Mouse (Mus musculus) midbrain, embryonic 16.5 days (tissue): ENCODE data around the gene Ostm1. TPM values are rescaled to one million over a fixed set of nuclear protein-coding genes. Genes with fewer than 3 reads are reported as not detected.

Source experiments
- ATAC-seq: fragments of 200-750 bp; cut with Nextera tagmentation; 2 replicates; pipeline ENCODE4 v1.8.0; 2017; ENCODE audit warnings: moderate TSS enrichment
- H3K27ac ChIP-seq: fragments of 300-500 bp; sonication (generic); 2 replicates; pipeline ENCODE4 v1.5.1; 2014; ENCODE audit warnings: mild to moderate bottlenecking, low read length, mixed read lengths
- H3K27me3 ChIP-seq: fragments of 300-500 bp; sonication (generic); 2 replicates; pipeline ENCODE4 v1.6.1; 2014; ENCODE audit warnings: low read depth, low read length, mixed read lengths; ENCODE audit not compliant: control insufficient read depth, insufficient read depth
- H3K36me3 ChIP-seq: fragments of 300-500 bp; sonication (generic); 2 replicates; pipeline ENCODE4 v1.6.1; 2014; ENCODE audit warnings: mild to moderate bottlenecking, low read length, moderate library complexity, mixed read lengths; ENCODE audit not compliant: control insufficient read depth, insufficient read depth
- H3K4me1 ChIP-seq: fragments of 300-500 bp; sonication (generic); 2 replicates; pipeline ENCODE4 v1.6.1; 2014; ENCODE audit warnings: mild to moderate bottlenecking, low read length, mixed read lengths; ENCODE audit not compliant: control insufficient read depth, insufficient read depth
- H3K4me2 ChIP-seq: fragments of 300-500 bp; sonication (generic); 2 replicates; pipeline ENCODE4 v1.6.1; 2014; ENCODE audit warnings: mild to moderate bottlenecking, low read length, mixed read lengths
- H3K4me3 ChIP-seq: fragments of 300-500 bp; sonication (generic); 2 replicates; pipeline ENCODE4 v1.5.1; 2014; ENCODE audit warnings: low read depth, mild to moderate bottlenecking, low read length, moderate library complexity, mixed read lengths
- H3K9ac ChIP-seq: fragments of 300-500 bp; sonication (generic); 2 replicates; pipeline ENCODE4 v1.6.1; 2014; ENCODE audit warnings: low read depth, low read length, mixed read lengths
- H3K9me3 ChIP-seq: fragments of 300-500 bp; sonication (generic); replicated peaks from 2 replicates; pipeline ENCODE4 v1.6.1; 2014; ENCODE audit warnings: mild to moderate bottlenecking, low read length, mixed read lengths; ENCODE audit not compliant: control insufficient read depth, poor library complexity, severe bottlenecking
- WGBS: fragments of 180-500 bp; shearing (Covaris S2); extraction: QIAGEN DNeasy Blood & Tissue Kit; methylation state at CpG from one replicate; pipeline ENCODE4 v1.1.7; 2014; 5-methylcytosine and 5-hydroxymethylcytosine counted together
- polyA plus RNA-seq: library from polyadenylated mRNA; unstranded; fragments of >200 nt; fragmentation: Nextera tagmentation; extraction: Ambion mirVana; gene quantifications from 2 replicates; pipeline ENCODE4 v1.2.1, GENCODE M21; 2015

The Ostm1 gene
- polyA plus RNA-seq, 1 experiment from 2014 or later, result 39.9 TPM

DNA sequence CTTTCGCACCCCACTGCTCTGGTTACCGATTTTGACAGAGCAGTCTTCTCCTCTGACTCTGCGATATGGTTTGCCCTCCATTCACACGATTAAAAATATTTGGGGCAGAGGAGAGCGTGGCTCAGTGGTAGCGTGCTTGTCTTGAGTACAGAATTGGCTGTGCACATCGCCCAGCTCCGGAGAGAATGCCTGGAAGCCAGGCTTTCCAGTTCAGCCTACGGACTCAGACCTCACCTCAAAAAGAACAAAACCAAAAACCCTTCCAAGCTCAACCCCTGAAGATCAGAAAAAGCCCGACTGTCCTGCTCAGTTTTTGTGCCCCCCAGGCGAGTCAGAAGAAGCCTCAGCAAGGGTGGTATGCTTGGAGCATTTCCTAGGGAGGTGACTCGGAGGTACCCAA is 29.5 kb downstream of the Ostm1 start:
- H3K4me1 ChIP-seq, result peaks cover 9% of the 10 kb centered on the region
- H3K9ac ChIP-seq, result no peak overlapping the region
- no peak overlapping the region for H3K27ac ChIP-seq
- WGBS, result 12% methylated on average over 12 of the region's 12 CpGs
- no peak for ATAC-seq
- no peak overlapping the region for H3K4me3 ChIP-seq
- H3K9me3 ChIP-seq, result no peaks in the 10 kb centered on the region
- H3K27me3 ChIP-seq, result peaks cover 24% of the 10 kb centered on the region
- no peaks in the 10 kb centered on the region for H3K36me3 ChIP-seq
- no peak overlapping the region for H3K4me2 ChIP-seq

- under 1% methylated on average over 32 of the region's 40 CpGs for WGBS
- peak; percentile 59; the same call in 1 of the 2 replicates for ATAC-seq
- H3K27me3 ChIP-seq, result peaks cover 25% of the 10 kb centered on the region
Measured at GRCm38 (mm10) chr10:42613639-42614381, 30.2 kb downstream of the Ostm1 start.

DNA sequence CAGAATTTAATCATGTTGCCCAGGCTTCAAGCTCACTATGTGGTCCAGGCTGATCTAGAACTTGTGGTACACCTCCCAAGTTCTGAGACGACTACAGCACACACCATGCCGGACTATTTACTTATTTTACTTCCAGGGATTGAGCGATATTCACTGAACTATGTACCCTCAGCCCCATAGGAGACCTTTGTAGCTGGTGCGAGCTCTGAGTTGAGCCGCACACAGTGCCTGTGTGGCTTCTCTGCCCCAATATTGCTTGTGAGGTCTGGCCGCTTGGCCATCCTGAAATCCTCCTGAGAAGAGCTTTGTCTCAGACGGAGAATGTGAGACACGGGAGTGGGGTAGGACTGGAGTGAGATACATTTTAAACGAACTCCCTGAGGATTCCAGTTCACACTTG is 31.1 kb downstream of the Ostm1 start:
- H3K9me3 ChIP-seq, result no peaks in the 10 kb centered on the region
- H3K4me2 ChIP-seq, result no peak overlapping the region
- no peak overlapping the region for H3K4me3 ChIP-seq
- no peaks in the 10 kb centered on the region for H3K36me3 ChIP-seq
- ATAC-seq, result no peak
- H3K9ac ChIP-seq, result no peak overlapping the region
- H3K4me1 ChIP-seq, result peaks cover 9% of the 10 kb centered on the region
- WGBS, result 26% methylated on average over 9 of the region's 9 CpGs
- no peak overlapping the region for H3K27ac ChIP-seq
- H3K27me3 ChIP-seq, result peaks cover 31% of the 10 kb centered on the region

More at GRCm38 (mm10) chr10:42613639-42614381, 30.2 kb downstream of the Ostm1 start:
- H3K36me3 ChIP-seq, result no peaks in the 10 kb centered on the region
- no peaks in the 10 kb centered on the region for H3K9me3 ChIP-seq
- no peak overlapping the region for H3K27ac ChIP-seq
- peak overlapping the region; percentile 44 for H3K4me3 ChIP-seq
- H3K9ac ChIP-seq, result peak overlapping the region; percentile 40; the same call in 1 of the 2 replicates
- peak overlapping the region; percentile 81 for H3K4me2 ChIP-seq
- H3K4me1 ChIP-seq, result peaks cover 9% of the 10 kb centered on the region

GRCm38 (mm10) chr10:42618291-42618690 is 34.7 kb downstream of the Ostm1 start:
- H3K4me2 ChIP-seq, result no peak overlapping the region
- H3K36me3 ChIP-seq, result no peaks in the 10 kb centered on the region
- peaks cover 29% of the 10 kb centered on the region for H3K27me3 ChIP-seq
- H3K4me1 ChIP-seq, result peaks cover 7% of the 10 kb centered on the region
- WGBS, result 29% methylated on average over 2 of the region's 2 CpGs
- no peak overlapping the region for H3K9ac ChIP-seq
- no peak overlapping the region for H3K4me3 ChIP-seq
- no peak for ATAC-seq
- no peaks in the 10 kb centered on the region for H3K9me3 ChIP-seq
- H3K27ac ChIP-seq, result no peak overlapping the region

DNA sequence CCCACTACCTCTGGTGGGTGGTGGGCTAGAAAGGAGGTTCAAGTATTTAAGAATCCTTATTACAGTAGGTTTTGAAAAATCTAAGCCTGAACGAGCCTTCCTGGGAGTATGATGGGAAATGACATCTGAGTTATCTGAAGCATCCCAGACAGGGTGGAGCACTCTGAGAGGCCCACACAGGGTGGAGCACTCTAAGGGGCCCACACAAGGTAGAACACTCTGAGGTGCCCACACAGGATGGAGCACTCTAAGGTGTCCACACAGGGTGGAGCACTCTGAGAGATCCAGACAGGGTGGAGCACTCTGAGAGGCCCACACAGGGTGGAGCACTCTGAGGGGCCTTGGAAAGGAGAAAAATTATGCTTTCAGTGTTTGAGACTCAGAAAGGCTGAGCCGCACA is 42.3 kb downstream of the Ostm1 start:
- peaks cover 26% of the 10 kb centered on the region for H3K27me3 ChIP-seq
- ATAC-seq, result no peak
- WGBS, result 92% methylated on average over 2 of the region's 2 CpGs

GRCm38 (mm10) chr10:42630596-42631355 is 47.2 kb downstream of the Ostm1 start:
- Histone ChIP-seq H3K9ac (no peak overlapping the region), H3K36me3 (no peaks in the 10 kb centered on the region), H3K4me1 (peaks cover 31% of the 10 kb centered on the region), H3K4me2 (no peak overlapping the region), H3K9me3 (no peaks in the 10 kb centered on the region), H3K4me3 (no peak overlapping the region), H3K27me3 (peaks cover 36% of the 10 kb centered on the region), H3K27ac (no peak overlapping the region)
- 3% methylated on average over 19 of the region's 19 CpGs for WGBS
- no peak for ATAC-seq

More for the DNA sequence above, 42.3 kb downstream of the Ostm1 start:
- Histone ChIP-seq H3K27ac (no peak overlapping the region), H3K4me1 (no peaks in the 10 kb centered on the region), H3K36me3 (no peaks in the 10 kb centered on the region), H3K4me2 (no peak overlapping the region), H3K4me3 (no peak overlapping the region), H3K9me3 (no peaks in the 10 kb centered on the region), H3K9ac (no peak overlapping the region)

- Histone ChIP-seq H3K4me3 (peak overlapping the region; percentile 23), H3K27me3 (peaks cover 35% of the 10 kb centered on the region), H3K9me3 (no peaks in the 10 kb centered on the region), H3K9ac (no peak overlapping the region), H3K4me2 (peak overlapping the region; percentile 49), H3K27ac (no peak overlapping the region), H3K4me1 (peaks cover 38% of the 10 kb centered on the region), H3K36me3 (no peaks in the 10 kb centered on the region)
- 2% methylated on average over 42 of the region's 42 CpGs for WGBS
- 0 out of 2 replicates have a peak, but pooled peaks have one; percentile 14 for ATAC-seq
Measured at GRCm38 (mm10) chr10:42631754-42632452, 48.3 kb downstream of the Ostm1 start.

DNA sequence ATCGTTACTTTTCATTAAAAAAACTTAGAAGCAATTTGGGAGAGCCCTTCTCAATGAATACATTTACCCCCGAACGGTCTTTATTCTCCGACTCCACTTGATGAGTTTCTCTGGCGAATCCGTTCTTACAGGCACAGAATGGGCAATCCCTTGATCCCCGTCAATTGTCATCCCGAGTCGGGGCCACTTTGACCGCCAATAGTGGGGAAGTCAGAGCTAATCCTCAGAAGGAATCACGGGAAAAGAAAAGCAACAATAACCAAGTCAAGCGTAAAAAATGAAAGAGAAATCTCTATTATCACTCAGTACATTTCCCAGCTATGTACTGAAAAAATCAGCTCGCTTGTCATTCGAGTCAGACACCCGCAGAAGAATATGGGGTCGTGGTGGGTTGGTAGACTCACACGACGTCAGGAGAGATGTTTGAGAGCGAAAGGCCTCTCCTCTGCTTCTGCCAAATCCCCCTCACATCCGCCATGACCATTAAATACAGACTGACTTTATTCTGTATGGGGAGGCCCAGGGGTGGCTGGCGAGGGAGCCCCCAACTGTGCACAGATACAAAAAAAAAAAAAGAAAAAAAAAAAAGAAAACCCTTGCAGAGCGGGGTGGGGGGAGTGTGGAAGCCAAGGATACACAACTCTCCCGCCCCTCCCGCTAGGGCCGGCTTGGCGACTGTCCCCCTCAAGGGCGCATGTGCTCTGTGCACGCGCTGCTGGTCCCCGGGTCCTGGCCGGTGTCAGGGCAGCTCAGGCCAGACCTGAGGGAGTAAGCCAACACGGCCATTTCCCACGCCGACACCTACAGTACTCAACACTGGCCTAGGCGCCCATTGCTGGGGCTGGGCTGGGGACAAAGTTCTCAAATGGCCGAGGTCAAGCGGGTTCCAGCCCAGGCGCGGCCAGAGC is 49.1 kb downstream of the Ostm1 start:
- peak overlapping the region; percentile 49 for H3K4me2 ChIP-seq
- 2% methylated on average over 39 of the region's 39 CpGs for WGBS
- H3K36me3 ChIP-seq, result no peaks in the 10 kb centered on the region
- peak; percentile 51 for ATAC-seq
- H3K27me3 ChIP-seq, result peaks cover 43% of the 10 kb centered on the region
- peaks cover 39% of the 10 kb centered on the region for H3K4me1 ChIP-seq
- H3K27ac ChIP-seq, result no peak overlapping the region
- H3K9me3 ChIP-seq, result no peaks in the 10 kb centered on the region
- H3K9ac ChIP-seq, result no peak overlapping the region
- H3K4me3 ChIP-seq, result peak overlapping the region; percentile 23
